ENCODE assay signal across 10 mouse cellular contexts in genomic region chr5:118355691-118356337, GRCm38 (mm10).
DNase-seq lines count a peak whose midpoint lies in the region; ATAC-seq and TF ChIP-seq lines count a peak whose summit lies in the region.
"Had no signal": no experiment of that assay in that cellular context is flagged by ENCODE, and none has a peak within 500 bp of the region (broad histone marks: within the 10 kb centered on the region; RNA-seq: fewer than 3 reads in every experiment).

No protein-coding gene starts in this region.

- no peak overlapping the region for H3K4me3 ChIP-seq in heart, embryonic 11.5 days (ENCODE audit: low read depth, low read length)
- no peak overlapping the region for H3K4me3 ChIP-seq in lung, adult 2 months (replicated peaks; ENCODE audit: extremely low read depth, low read depth, low read length)

- no peak overlapping the region for H3K4me2 ChIP-seq in heart, embryonic 11.5 days

- no peak overlapping the region for H3K27ac ChIP-seq in heart, embryonic 11.5 days (ENCODE audit: low read depth, low read length)

- DNase-seq in heart, adult 11 months, result peak; percentile 96
- DNase-seq in adipocyte (ENCODE audit: low spot score), result peak; percentile 98
- peak; percentile 33 for DNase-seq in heart, adult 8-10 months (ENCODE audit: low spot score)
- DNase-seq in lung, adult 2 months, result peak; percentile 49
- DNase-seq in right cerebral cortex, postnatal 14 days, result no peak
- DNase-seq in spleen, postnatal 4 days (ENCODE audit: low spot score in 2 of 2), result no peak
- DNase-seq in thymus, postnatal 14 days, result no peak
- DNase-seq: layer of hippocampus, postnatal 36 days had no signal

- WGBS in heart, embryonic 11.5 days (ENCODE audit: insufficient replicate concordance), result 67% methylated on average over 11 of the region's 11 CpGs
- 61% methylated on average over 11 of the region's 11 CpGs for WGBS in lung, adult 2 months

- peaks cover 11% of the 10 kb centered on the region; the same call in 1 of the 2 replicates for H3K4me1 ChIP-seq in heart, embryonic 11.5 days (ENCODE audit: control insufficient read depth, insufficient read depth, low read length)
- peaks cover 2% of the 10 kb centered on the region; the same call in 1 of the 2 replicates for H3K4me1 ChIP-seq in lung, adult 2 months (ENCODE audit: control insufficient read depth, insufficient read depth, low read length)

- no peak for TF ChIP-seq CTCF in lung, adult 2 months (IDR thresholded peaks at IDR 0.05; ENCODE audit: insufficient read depth, low read length)

- no peaks in the 10 kb centered on the region for H3K36me3 ChIP-seq in heart, embryonic 11.5 days (ENCODE audit: control insufficient read depth, insufficient read depth, low read length)

- ATAC-seq in heart, embryonic 11.5 days (replicated peaks; ENCODE audit: insufficient number of reproducible peaks, low FRiP score, low TSS enrichment), result no peak

- TF ChIP-seq POLR2A in lung, adult 2 months (IDR thresholded peaks at IDR 0.05; ENCODE audit: borderline replicate concordance, extremely low read depth, low read depth, low read length), result no peak

- no peaks in the 10 kb centered on the region for H3K27me3 ChIP-seq in heart, embryonic 11.5 days (ENCODE audit: control insufficient read depth, insufficient read depth, low read length)
- H3K27me3 ChIP-seq: CH12.LX had no signal

- H3K9me3 ChIP-seq in heart, embryonic 11.5 days (replicated peaks; ENCODE audit: control insufficient read depth, low read length), result no peaks in the 10 kb centered on the region

- H3K9ac ChIP-seq in heart, embryonic 11.5 days (ENCODE audit: low read depth, low read length), result no peak overlapping the region

Comparison
In these comparisons a context has a peak if more than half of its experiments do, and no peak if none do; other contexts are left out.
1. DNase-seq: peak in heart, adult 11 months (single experiment), adipocyte (single experiment), heart, adult 8-10 months (single experiment) and lung, adult 2 months (single experiment); none in right cerebral cortex, postnatal 14 days (single experiment), spleen, postnatal 4 days (0 of 2) and thymus, postnatal 14 days (single experiment).